Mouse (Mus musculus) C2C12 (cell line): ENCODE results near the gene Ldlrad1. TPM values are rescaled to one million over a fixed set of nuclear protein-coding genes. Genes with fewer than 3 reads are reported as not detected.
A peak's percentile ranks its signal among the peaks of the same experiment; 100 is the strongest.

ENCODE experiments used
- H3K27me3 ChIP-seq: one replicate; pipeline ENCODE4 v1.6.1; 2011; ENCODE audit not compliant: control insufficient read depth, insufficient read depth, insufficient read length
- H3K36me3 ChIP-seq: one replicate; pipeline ENCODE4 v1.6.1; 2011; ENCODE audit not compliant: control insufficient read depth, insufficient read depth
- H3K4me3 ChIP-seq: one replicate; pipeline ENCODE4 v1.5.1; 2011; ENCODE audit warnings: mild to moderate bottlenecking, control low read depth; ENCODE audit not compliant: poor library complexity, insufficient read depth, severe bottlenecking
- H3K79me2 ChIP-seq: one replicate; pipeline ENCODE4 v1.6.1; 2011; ENCODE audit not compliant: control insufficient read depth, insufficient read depth
- H3K79me3 ChIP-seq: one replicate; pipeline ENCODE4 v1.6.1; 2011; ENCODE audit warnings: low read depth, control low read depth
- H3ac ChIP-seq: one replicate; pipeline ENCODE3; 2011; ENCODE audit warnings: low read depth; ENCODE audit not compliant: control insufficient read depth, insufficient read length
- CEBPB ChIP-seq: IDR thresholded peaks from one replicate; pipeline ENCODE4 v1.6.1; 2011; ENCODE audit warnings: low read depth, mild to moderate bottlenecking, control low read depth, moderate library complexity
- CTCF ChIP-seq: IDR thresholded peaks from one replicate; pipeline ENCODE4 v1.5.1; 2011; ENCODE audit not compliant: control insufficient read depth, insufficient read depth, insufficient read length
- FOSL1 ChIP-seq: IDR thresholded peaks from one replicate; pipeline ENCODE4 v1.8.0; 2011; ENCODE audit warnings: mild to moderate bottlenecking, low read length; ENCODE audit not compliant: poor library complexity, insufficient read depth, severe bottlenecking
- MAX ChIP-seq: IDR thresholded peaks from one replicate; pipeline ENCODE4 v1.6.1; 2011; ENCODE audit warnings: mild to moderate bottlenecking, control low read depth
- MYOD1 ChIP-seq: IDR thresholded peaks from one replicate; pipeline ENCODE4 v1.6.1; 2011; ENCODE audit warnings: low read depth; ENCODE audit not compliant: control insufficient read depth, insufficient read length
- MYOG ChIP-seq: IDR thresholded peaks from one replicate; pipeline ENCODE4 v1.6.1; 2011; ENCODE audit not compliant: control insufficient read depth, insufficient read length; ENCODE audit errors: extremely low read depth
- USF1 ChIP-seq: IDR thresholded peaks from one replicate; pipeline ENCODE4 v1.6.1; 2011; ENCODE audit warnings: low read depth, mild to moderate bottlenecking, control low read depth, moderate library complexity
- polyA plus RNA-seq: library from polyadenylated mRNA; unstranded; fragments of >200 nt; fragmentation: generic; extraction: Trizol; gene quantifications from one replicate; pipeline ENCODE4 v1.2.1, GENCODE M21; 2012; ENCODE audit warnings: missing spikeins

Gene Ldlrad1
- polyA plus RNA-seq, 1 experiment = not detected

GRCm38 (mm10) chr4:107254414-107254813 lies 45.4 kb downstream of the Ldlrad1 start:
- H3ac ChIP-seq = peak overlapping the region; percentile 62
- H3K27me3 ChIP-seq = no peaks in the 10 kb centered on the region
- no peaks in the 10 kb centered on the region for H3K36me3 ChIP-seq
- H3K79me3 ChIP-seq = peaks cover 11% of the 10 kb centered on the region
- peaks cover 35% of the 10 kb centered on the region for H3K79me2 ChIP-seq
- H3K4me3 ChIP-seq = peak overlapping the region; percentile 64
- TF ChIP-seq USF1 (no peak), FOSL1 (no peak), CTCF (no peak), MYOD1 (no peak)

DNA sequence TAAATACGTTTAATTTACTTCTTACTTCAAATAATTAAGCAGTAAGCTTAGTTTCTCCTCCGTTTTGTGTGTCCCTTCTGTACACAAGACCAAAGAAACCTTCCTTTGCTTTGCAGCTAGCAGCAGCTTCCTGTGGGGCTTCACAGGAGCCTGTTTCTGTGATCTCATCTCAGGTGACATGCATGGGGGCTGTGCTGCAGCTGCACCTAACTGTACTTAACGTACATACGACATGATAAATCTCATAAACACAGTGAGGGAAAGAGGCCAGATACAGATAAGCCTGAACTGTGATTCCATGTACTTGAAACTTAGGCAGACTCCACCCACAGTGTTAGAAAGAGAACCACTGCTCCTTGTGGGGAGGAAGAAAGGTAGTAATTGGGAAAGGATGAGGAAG lies 51.0 kb downstream of the Ldlrad1 start:
- Histone ChIP-seq H3K36me3 (no peaks in the 10 kb centered on the region), H3K79me3 (no peaks in the 10 kb centered on the region), H3K4me3 (no peak overlapping the region), H3K27me3 (no peaks in the 10 kb centered on the region), H3ac (no peak overlapping the region), H3K79me2 (no peaks in the 10 kb centered on the region)
- no peak for TF ChIP-seq MYOD1
- TF ChIP-seq CEBPB = no peak
- no peak for TF ChIP-seq MAX
- TF ChIP-seq MYOG = no peak
- no peak for TF ChIP-seq USF1
- no peak for TF ChIP-seq CTCF

Other genes with a start within 250 kb of the Ldlrad1 start
- 75.5 TPM for gene Mrpl37, start 142.3 kb upstream of the Ldlrad1 start, polyA plus RNA-seq
- gene Cyb5rl, start 142.2 kb upstream of the Ldlrad1 start, polyA plus RNA-seq = 9.5 TPM
- not detected for gene Cdcp2, start 112.3 kb upstream of the Ldlrad1 start, polyA plus RNA-seq
- 142 TPM for gene Tmem59, start 30.8 kb upstream of the Ldlrad1 start, polyA plus RNA-seq
- 15.6 TPM for gene Tceanc2, start 30.1 kb upstream of the Ldlrad1 start, polyA plus RNA-seq
- gene Lrrc42, start 44.4 kb downstream of the Ldlrad1 start, polyA plus RNA-seq = 32.5 TPM
- 15.5 TPM for gene Hspb11, start 44.4 kb downstream of the Ldlrad1 start, polyA plus RNA-seq
- gene Dio1, start 98.0 kb downstream of the Ldlrad1 start, polyA plus RNA-seq = not detected
- gene Yipf1, start 105.2 kb downstream of the Ldlrad1 start, polyA plus RNA-seq = 35.1 TPM
- 22.8 TPM for gene Ndc1, start 158.6 kb downstream of the Ldlrad1 start, polyA plus RNA-seq
- 0.40 TPM for gene Glis1, start 225.4 kb downstream of the Ldlrad1 start, polyA plus RNA-seq